Mouse (Mus musculus) adrenal gland (tissue): ENCODE results near the gene Pak4.
"Not testable (repeated sequence)": the region's sequence is repeated elsewhere in the genome, so short reads cannot be mapped to it uniquely, and the experiment has no call there.

Experiments used
- intact Hi-C: fragments of 180-260 bp; cut with DNase I; formaldehyde crosslinking; loops from one replicate; pipeline ENCODE4 v1.15.1; 2025
- microRNA-seq, 2 experiments: library from miRNA; unstranded; fragments of <30 nt; microRNA quantifications; one replicate each; pipeline ENCODE4; 2019

Pak4 gene

GRCm38 (mm10) chr7:28511441-28511840 lies 86.5 kb downstream of the Pak4 start:
- intact Hi-C loops = no loop called here

- intact Hi-C loops = not testable (repeated sequence)
These were observed 87.5 kb downstream of the Pak4 start, which contains the start of gene Ifnl2 for GRCm38 (mm10) chr7:28510405-28510974. Gene Ifnl2 (minus strand): TSS chr7:28510455.

GRCm38 (mm10) chr7:28509121-28509520 lies 88.9 kb downstream of the Pak4 start:
- intact Hi-C loops = not testable (repeated sequence)

Small RNA genes lying within 50 kb of the gene (microRNA-seq; reads per million reads assigned to microRNA genes)
- gene Mir7049 = 0.62 to 1.3 reads per million in 2 experiments
